Mouse (Mus musculus) myocyte (in vitro differentiated cells): Measurements from ENCODE around the gene Pde1b. TPM values are rescaled to one million over a fixed set of nuclear protein-coding genes. Genes with fewer than 3 reads are reported as not detected.
A peak's percentile ranks its signal among the peaks of the same experiment; 100 is the strongest.

ENCODE experiments used
- H3K27me3 ChIP-seq: one replicate; pipeline ENCODE4 v1.6.1; 2011; ENCODE audit not compliant: control insufficient read depth, insufficient read depth, insufficient read length
- H3K36me3 ChIP-seq: one replicate; pipeline ENCODE4 v1.6.1; 2011; ENCODE audit not compliant: control insufficient read depth, insufficient read depth
- H3K4me2 ChIP-seq: one replicate; pipeline ENCODE4 v1.6.1; 2011; ENCODE audit warnings: low read depth, control low read depth
- H3K4me3 ChIP-seq: one replicate; pipeline ENCODE4 v1.5.1; 2011; ENCODE audit warnings: mild to moderate bottlenecking, control low read depth, moderate library complexity
- H3K79me2 ChIP-seq: one replicate; pipeline ENCODE4 v1.6.1; 2011; ENCODE audit not compliant: control insufficient read depth, insufficient read depth
- H3ac ChIP-seq: one replicate; pipeline ENCODE4 v1.6.1; 2011; ENCODE audit not compliant: control insufficient read depth, insufficient read length
- CEBPB ChIP-seq: IDR thresholded peaks from 2 replicates; pipeline ENCODE4 v1.6.1; 2011; ENCODE audit warnings: mild to moderate bottlenecking, moderate library complexity; ENCODE audit not compliant: poor library complexity, insufficient read depth, severe bottlenecking
- E2F4 ChIP-seq: IDR thresholded peaks from one replicate; pipeline ENCODE4 v1.6.1; 2011; ENCODE audit warnings: mild to moderate bottlenecking, control low read depth, moderate library complexity; ENCODE audit not compliant: insufficient read depth
- MAX ChIP-seq: IDR thresholded peaks from one replicate; pipeline ENCODE4 v1.6.1; 2011; ENCODE audit warnings: low read depth, mild to moderate bottlenecking, control low read depth
- MYOD1 ChIP-seq, 3 experiments: IDR thresholded peaks; one replicate each; pipeline ENCODE4 v1.6.1; 2011; ENCODE audit warnings: control low read depth in 2 of 3, low read depth in 2 of 3, mild to moderate bottlenecking in 2 of 3, moderate library complexity in 1 of 3; ENCODE audit not compliant: insufficient read length in 2 of 3, control insufficient read depth in 1 of 3
- MYOG ChIP-seq, 3 experiments: IDR thresholded peaks; one replicate each; pipeline ENCODE4 v1.6.1; 2011; ENCODE audit warnings: control low read depth in 2 of 3, low read depth in 2 of 3, mild to moderate bottlenecking in 2 of 3; ENCODE audit not compliant: insufficient read length in 2 of 3, control insufficient read depth in 1 of 3, insufficient read depth in 1 of 3
- POLR2A ChIP-seq: IDR thresholded peaks from one replicate; pipeline ENCODE4 v1.6.1; 2011; ENCODE audit warnings: low read depth, mild to moderate bottlenecking, control low read depth, moderate library complexity; ENCODE audit not compliant: insufficient read length
- POLR2AphosphoS2 ChIP-seq: IDR thresholded peaks from one replicate; pipeline ENCODE4 v1.6.1; 2011; ENCODE audit warnings: low read depth, control low read depth; ENCODE audit not compliant: insufficient read length
- REST ChIP-seq: IDR thresholded peaks from one replicate; pipeline ENCODE4 v1.6.1; 2011; ENCODE audit warnings: mild to moderate bottlenecking, control low read depth, moderate library complexity; ENCODE audit not compliant: insufficient read depth, insufficient read length
- SRF ChIP-seq: IDR thresholded peaks from one replicate; pipeline ENCODE4 v1.6.1; 2011; ENCODE audit warnings: low read depth; ENCODE audit not compliant: control insufficient read depth, insufficient read length
- TCF12 ChIP-seq: IDR thresholded peaks from one replicate; pipeline ENCODE4 v1.6.1; 2011; ENCODE audit warnings: mild to moderate bottlenecking, control low read depth; ENCODE audit not compliant: poor library complexity, insufficient read depth, severe bottlenecking
- TCF3 ChIP-seq: IDR thresholded peaks from one replicate; pipeline ENCODE4 v1.6.1; 2011; ENCODE audit warnings: low read depth, control low read depth; ENCODE audit not compliant: insufficient read length
- USF1 ChIP-seq: IDR thresholded peaks from one replicate; pipeline ENCODE4 v1.6.1; 2011; ENCODE audit warnings: low read depth, mild to moderate bottlenecking, control low read depth, moderate library complexity
- polyA plus RNA-seq: library from polyadenylated mRNA; unstranded; fragments of >200 nt; fragmentation: generic; extraction: Trizol; gene quantifications from one replicate; pipeline ENCODE4 v1.2.1, GENCODE M21; 2012; ENCODE audit warnings: missing spikeins

The Pde1b gene
- polyA plus RNA-seq, 1 experiment: 0.83 TPM

DNA sequence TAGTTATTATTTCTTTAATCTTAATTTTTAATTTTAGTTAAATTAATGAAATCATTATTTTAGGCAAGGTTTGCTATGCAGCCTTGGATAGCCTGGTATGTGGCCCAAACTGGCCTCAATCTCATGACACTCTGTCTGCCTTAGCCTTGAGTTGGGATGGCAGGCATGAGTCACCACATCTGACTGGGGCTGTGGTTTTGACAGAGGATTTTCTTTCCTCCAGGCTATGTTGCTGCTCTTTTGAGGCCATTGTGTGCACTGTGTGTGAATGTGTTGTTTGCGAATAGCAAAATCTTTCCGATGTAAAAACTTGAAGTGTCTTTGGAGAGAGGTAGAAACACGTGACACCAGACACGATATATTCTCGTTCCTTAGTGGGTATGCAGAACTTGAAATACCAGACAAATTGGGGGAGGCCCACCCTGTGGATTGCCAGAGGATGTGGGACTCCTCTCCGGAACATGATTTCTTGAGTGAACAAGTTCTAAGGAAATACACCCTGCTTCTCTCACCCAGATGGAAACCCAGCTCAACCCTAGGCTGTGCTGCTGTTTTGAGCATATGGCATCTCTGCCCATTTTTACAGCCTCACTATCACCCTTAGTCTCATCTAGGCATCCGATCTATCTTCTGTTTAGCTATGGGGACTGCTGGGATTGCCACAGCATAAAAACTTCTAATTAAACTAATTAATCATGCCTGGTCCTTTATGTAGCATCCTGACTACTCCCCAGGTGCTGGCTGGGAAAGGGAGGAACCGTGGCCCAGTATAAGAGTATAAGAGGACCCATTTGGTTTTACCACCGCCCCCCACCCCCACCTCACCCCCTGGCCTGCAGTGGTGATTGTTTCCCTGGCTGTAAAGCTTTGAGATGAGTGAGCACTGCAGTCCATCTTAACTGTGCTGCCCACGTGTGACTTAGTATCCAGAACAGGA is 6.4 kb upstream of the Pde1b start:
- no peaks in the 10 kb centered on the region for H3K79me2 ChIP-seq
- TF ChIP-seq MAX: peak; percentile 23
- peak in 2 of 3 experiments; percentile 1 to 37 for TF ChIP-seq MYOD1 (IDR thresholded peaks at IDR 0.05; ENCODE audit: control insufficient read depth in 1 of 3, insufficient read length in 2 of 3, low read depth in 2 of 3)
- no peak for TF ChIP-seq REST
- TF ChIP-seq TCF12: no peak
- no peak for TF ChIP-seq POLR2AphosphoS2
- no peak for TF ChIP-seq E2F4
- TF ChIP-seq TCF3: no peak
- peak in 1 of 3 experiments; percentile 43 for TF ChIP-seq MYOG (IDR thresholded peaks at IDR 0.05; ENCODE audit: control insufficient read depth in 1 of 3, insufficient read depth in 1 of 3, insufficient read length in 2 of 3, low read depth in 2 of 3)
- TF ChIP-seq USF1: peak; percentile 23
- no peak for TF ChIP-seq POLR2A

DNA sequence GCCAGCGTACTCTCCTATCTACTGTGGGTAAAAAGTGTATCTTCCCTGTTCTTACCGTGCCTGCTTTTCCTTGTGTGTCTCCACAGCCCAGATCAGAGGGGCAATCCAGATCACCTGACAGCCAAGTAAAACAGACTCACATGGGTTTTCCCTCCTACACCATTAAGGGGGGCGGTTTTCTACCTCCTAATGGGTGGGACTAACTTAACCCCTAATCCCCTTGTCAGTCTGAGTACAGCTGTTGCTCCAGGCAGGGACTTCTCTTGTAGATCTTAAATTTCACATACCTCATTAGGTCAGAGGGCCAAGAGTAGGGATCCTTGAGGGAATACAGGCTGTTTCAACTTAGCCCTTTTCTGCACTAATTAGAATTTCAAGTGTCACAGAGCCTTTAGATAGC is 4.7 kb upstream of the Pde1b start:
- Histone ChIP-seq H3K79me2 (no peaks in the 10 kb centered on the region), H3K4me2 (no peak overlapping the region), H3ac (no peak overlapping the region), H3K27me3 (peaks cover 3% of the 10 kb centered on the region), H3K4me3 (no peak overlapping the region), H3K36me3 (no peaks in the 10 kb centered on the region)
- TF ChIP-seq MYOG (IDR thresholded peaks at IDR 0.05; ENCODE audit: control insufficient read depth in 1 of 3, insufficient read depth in 1 of 3, insufficient read length in 2 of 3, low read depth in 2 of 3): no peak
- no peak for TF ChIP-seq USF1

More for the DNA sequence above, 6.4 kb upstream of the Pde1b start:
- no peak overlapping the region for H3K4me3 ChIP-seq
- no peaks in the 10 kb centered on the region for H3K27me3 ChIP-seq
- peak overlapping the region; percentile 75 for H3K4me2 ChIP-seq
- H3ac ChIP-seq: no peak overlapping the region
- no peaks in the 10 kb centered on the region for H3K36me3 ChIP-seq

DNA sequence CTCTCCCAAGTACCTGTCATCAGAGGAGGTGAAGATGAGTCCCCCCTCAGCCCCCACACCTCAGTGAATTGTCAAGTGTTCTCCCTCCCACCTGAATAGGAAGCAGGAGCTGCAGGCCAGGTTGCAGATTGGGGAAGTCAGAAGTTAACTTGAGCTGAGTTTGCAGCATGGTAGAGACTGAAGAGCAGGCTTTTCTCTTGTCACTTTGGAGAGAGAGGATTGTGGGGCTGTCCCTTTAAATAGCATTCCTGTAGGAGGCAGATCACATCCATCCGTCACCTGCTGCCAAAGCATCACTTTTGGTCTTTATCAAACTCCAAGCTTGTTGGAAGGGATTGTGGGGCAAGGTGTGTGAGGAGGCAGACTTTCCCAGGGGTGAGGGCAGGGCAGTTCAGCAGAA is 2.1 kb upstream of the Pde1b start:
- peak overlapping the region; percentile 45 for H3K4me2 ChIP-seq
- peaks cover 23% of the 10 kb centered on the region for H3K27me3 ChIP-seq
- H3K79me2 ChIP-seq: no peaks in the 10 kb centered on the region
- no peak for TF ChIP-seq POLR2AphosphoS2
- no peak for TF ChIP-seq E2F4
- TF ChIP-seq POLR2A: no peak
- TF ChIP-seq TCF12: no peak
- TF ChIP-seq CEBPB: no peak
- TF ChIP-seq TCF3: no peak
- no peak for TF ChIP-seq MYOD1 (IDR thresholded peaks at IDR 0.05; ENCODE audit: control insufficient read depth in 1 of 3, insufficient read length in 2 of 3, low read depth in 2 of 3)
- TF ChIP-seq MAX: no peak
- TF ChIP-seq REST: no peak
- no peak for TF ChIP-seq SRF
- no peak for TF ChIP-seq USF1
- no peak for TF ChIP-seq MYOG (IDR thresholded peaks at IDR 0.05; ENCODE audit: control insufficient read depth in 1 of 3, insufficient read depth in 1 of 3, insufficient read length in 2 of 3, low read depth in 2 of 3)
- no peak overlapping the region for H3K4me3 ChIP-seq
- H3ac ChIP-seq: no peak overlapping the region
- H3K36me3 ChIP-seq: no peaks in the 10 kb centered on the region

DNA sequence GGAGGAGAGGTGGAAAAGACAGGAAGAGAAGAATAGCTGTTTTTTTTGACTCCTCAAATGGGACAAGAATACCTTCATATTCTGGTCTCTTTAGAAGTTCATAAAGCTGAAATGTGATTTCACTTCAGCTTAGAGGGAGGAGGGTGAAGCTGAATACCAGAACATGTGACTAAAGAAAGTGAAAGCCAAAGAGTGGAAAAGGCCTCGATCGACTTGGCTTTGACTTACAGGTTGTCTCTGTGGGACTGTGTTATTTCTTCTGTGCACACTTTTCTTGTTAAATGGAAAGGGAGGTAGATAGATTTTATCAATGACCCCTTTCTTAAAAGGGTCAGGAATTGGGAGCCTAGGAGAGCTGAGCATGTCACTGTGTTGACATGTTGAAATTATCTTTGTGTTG is 1.6 kb upstream of the Pde1b start:
- Histone ChIP-seq H3K4me3 (no peak overlapping the region), H3ac (no peak overlapping the region), H3K36me3 (no peaks in the 10 kb centered on the region), H3K79me2 (no peaks in the 10 kb centered on the region), H3K27me3 (peaks cover 23% of the 10 kb centered on the region), H3K4me2 (peak overlapping the region; percentile 45)
- TF ChIP-seq POLR2A: no peak
- peak; percentile 51 for TF ChIP-seq USF1

DNA sequence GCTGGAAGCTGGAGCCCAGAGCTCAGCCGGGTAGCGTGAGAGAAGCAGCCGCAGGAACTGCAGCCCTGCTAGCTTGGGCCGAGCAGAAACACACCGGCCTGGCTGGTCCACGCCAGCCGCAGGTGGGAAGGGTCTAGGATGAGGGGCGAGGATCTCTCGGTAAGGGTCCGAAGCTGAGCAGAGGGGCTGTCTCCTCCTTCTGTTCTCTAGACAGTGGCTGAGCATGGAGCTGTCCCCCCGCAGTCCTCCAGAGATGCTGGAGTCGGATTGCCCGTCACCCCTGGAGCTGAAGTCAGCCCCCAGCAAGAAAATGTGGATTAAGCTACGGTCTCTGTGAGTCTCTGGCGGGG is 392 bp downstream of the Pde1b start:
- Histone ChIP-seq H3K79me2 (no peaks in the 10 kb centered on the region), H3K27me3 (peaks cover 23% of the 10 kb centered on the region), H3K36me3 (no peaks in the 10 kb centered on the region), H3K4me2 (peak overlapping the region; percentile 91), H3ac (no peak overlapping the region), H3K4me3 (peak overlapping the region; percentile 10)
- no peak for TF ChIP-seq POLR2A
- no peak for TF ChIP-seq MAX
- no peak for TF ChIP-seq USF1
- TF ChIP-seq POLR2AphosphoS2: no peak
- no peak for TF ChIP-seq SRF
- TF ChIP-seq E2F4: no peak
- no peak for TF ChIP-seq CEBPB
- TF ChIP-seq REST: no peak
- TF ChIP-seq TCF3: no peak
- TF ChIP-seq TCF12: no peak
- no peak for TF ChIP-seq MYOG (IDR thresholded peaks at IDR 0.05; ENCODE audit: control insufficient read depth in 1 of 3, insufficient read depth in 1 of 3, insufficient read length in 2 of 3, low read depth in 2 of 3)
- TF ChIP-seq MYOD1 (IDR thresholded peaks at IDR 0.05; ENCODE audit: control insufficient read depth in 1 of 3, insufficient read length in 2 of 3, low read depth in 2 of 3): no peak
